8 mouse cellular contexts compared by ENCODE assay signal in the genomic region with DNA sequence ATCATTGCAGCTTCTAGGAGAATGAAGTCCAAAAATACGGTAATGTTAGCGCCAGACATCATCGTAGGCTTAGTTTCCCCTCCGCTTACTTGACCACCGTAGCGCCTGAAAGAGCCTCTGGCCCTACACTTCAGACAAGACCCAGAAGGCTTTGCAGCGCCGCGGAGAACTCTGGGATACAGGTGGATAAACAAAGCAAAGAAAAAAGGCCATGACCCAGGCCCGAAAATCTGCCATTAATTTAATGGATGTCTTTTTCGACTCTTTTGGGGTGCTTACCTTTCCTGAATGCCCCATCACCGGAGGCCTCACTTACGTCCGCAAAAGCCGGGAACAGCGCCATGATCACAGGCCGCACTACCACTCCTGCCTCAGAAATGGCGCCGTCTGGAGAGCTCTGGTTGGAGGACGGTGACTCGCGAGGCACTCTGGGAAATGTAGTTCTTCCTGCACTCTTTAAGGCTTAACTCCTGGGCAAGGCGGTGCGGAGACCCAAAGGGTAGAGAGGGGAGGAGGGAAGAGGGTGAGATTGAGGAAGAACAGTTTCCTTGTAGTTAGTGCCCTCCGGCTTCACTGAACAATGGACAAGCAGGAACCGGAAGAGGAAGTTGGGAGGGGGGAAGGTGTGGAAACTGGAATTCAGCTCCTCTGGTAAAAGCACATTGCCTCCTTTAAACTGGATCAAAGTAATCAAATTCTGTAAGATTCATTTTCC. TPM values are rescaled to one million over a fixed set of nuclear protein-coding genes. Genes with fewer than 3 reads are reported as not detected.
DNase-seq lines count a peak whose midpoint lies in the region; ATAC-seq and TF ChIP-seq lines count a peak whose summit lies in the region.

Nrde2 (minus strand) TSS at position 393 of the 715 bp plus-strand sequence.

- H3K9ac ChIP-seq in embryonic facial prominence, embryonic 15.5 days = peak within 1 kb of the TSS; percentile 35
- H3K9ac ChIP-seq in limb, embryonic 14.5 days (ENCODE audit: low read depth, low read length, severe bottlenecking) = peak within 1 kb of the TSS; percentile 68
- peak within 1 kb of the TSS; percentile 68 for H3K9ac ChIP-seq in midbrain, postnatal 0 days (replicated peaks; ENCODE audit: low read length, poor library complexity, severe bottlenecking)

- 0 out of 2 replicates have a peak, but pooled peaks cover 1% of the 10 kb centered on the region for H3K4me1 ChIP-seq in bone marrow, adult 2 months (ENCODE audit: control insufficient read depth, insufficient read depth, low read length)
- H3K4me1 ChIP-seq in embryonic facial prominence, embryonic 15.5 days = 0 out of 2 replicates have a peak, but pooled peaks cover 8% of the 10 kb centered on the region
- no peaks in the 10 kb centered on the region for H3K4me1 ChIP-seq in limb, embryonic 14.5 days (ENCODE audit: control insufficient read depth, insufficient read depth, low read length)
- no peaks in the 10 kb centered on the region for H3K4me1 ChIP-seq in midbrain, postnatal 0 days (ENCODE audit: insufficient read depth, low read length)

- peak within 1 kb of the TSS; percentile 60 for H3K4me2 ChIP-seq in embryonic facial prominence, embryonic 15.5 days (replicated peaks)
- H3K4me2 ChIP-seq in limb, embryonic 14.5 days (replicated peaks; ENCODE audit: low read depth, low read length, severe bottlenecking) = peak within 1 kb of the TSS; percentile 74
- H3K4me2 ChIP-seq in midbrain, postnatal 0 days (ENCODE audit: low read depth, low read length, poor library complexity, severe bottlenecking) = peak within 1 kb of the TSS; percentile 61

- no peaks in the 10 kb centered on the region; the same call in 1 of the 2 replicates for H3K36me3 ChIP-seq in embryonic facial prominence, embryonic 15.5 days
- H3K36me3 ChIP-seq in limb, embryonic 14.5 days (ENCODE audit: control insufficient read depth, insufficient read depth, low read length) = peaks cover 10% of the 10 kb centered on the region; the same call in 1 of the 2 replicates
- no peaks in the 10 kb centered on the region for H3K36me3 ChIP-seq in midbrain, postnatal 0 days (ENCODE audit: insufficient read depth, low read length)

- TF ChIP-seq POLR2A in bone marrow, adult 2 months (IDR thresholded peaks at IDR 0.05; ENCODE audit: borderline replicate concordance, control insufficient read depth, low read depth, low read length) = 0 out of 2 replicates have a peak, but pooled peaks have one; percentile 43
- TF ChIP-seq POLR2A in limb, embryonic 14.5 days (IDR thresholded peaks at IDR 0.05; ENCODE audit: borderline replicate concordance, extremely low read depth, insufficient read depth, insufficient read length) = peak; percentile 59; the same call in 1 of the 2 replicates

- WGBS in bone marrow, adult 2 months = under 1% methylated on average over 26 of the region's 26 CpGs
- WGBS in embryonic facial prominence, embryonic 15.5 days = under 1% methylated on average over 26 of the region's 26 CpGs
- under 1% methylated on average over 26 of the region's 26 CpGs for WGBS in limb, embryonic 14.5 days
- WGBS in midbrain, postnatal 0 days = under 1% methylated on average over 26 of the region's 26 CpGs

- H3K9me3 ChIP-seq in embryonic facial prominence, embryonic 15.5 days (replicated peaks) = no peaks in the 10 kb centered on the region
- H3K9me3 ChIP-seq in limb, embryonic 14.5 days (ENCODE audit: control insufficient read depth, low read length) = no peaks in the 10 kb centered on the region
- no peaks in the 10 kb centered on the region for H3K9me3 ChIP-seq in midbrain, postnatal 0 days (ENCODE audit: low read length)

- H3K27ac ChIP-seq in bone marrow, adult 2 months (ENCODE audit: control insufficient read depth, insufficient read depth, low read depth, low read length, poor library complexity) = peak within 1 kb of the TSS; percentile 31; the same call in 1 of the 2 replicates
- peak within 1 kb of the TSS; percentile 69 for H3K27ac ChIP-seq in embryonic facial prominence, embryonic 15.5 days (replicated peaks)
- peak within 1 kb of the TSS; percentile 75 for H3K27ac ChIP-seq in limb, embryonic 14.5 days (replicated peaks; ENCODE audit: low read depth, low read length)
- H3K27ac ChIP-seq in midbrain, postnatal 0 days (ENCODE audit: low read depth, low read length) = peak within 1 kb of the TSS; percentile 79

- peak within 1 kb of the TSS; percentile 77 for H3K4me3 ChIP-seq in bone marrow, adult 2 months (replicated peaks; ENCODE audit: control insufficient read depth, low read depth, low read length)
- peak within 1 kb of the TSS; percentile 57 for H3K4me3 ChIP-seq in embryonic facial prominence, embryonic 15.5 days (replicated peaks)
- H3K4me3 ChIP-seq in limb, embryonic 14.5 days (replicated peaks; ENCODE audit: low read length) = peak within 1 kb of the TSS; percentile 50
- H3K4me3 ChIP-seq in midbrain, postnatal 0 days (ENCODE audit: low read depth, low read length) = peak within 1 kb of the TSS; percentile 48

- TF ChIP-seq CTCF in bone marrow, adult 2 months (IDR thresholded peaks at IDR 0.05; ENCODE audit: control insufficient read depth, insufficient read depth, low read length) = no peak; the same call in 1 of the 2 replicates
- TF ChIP-seq CTCF in midbrain, postnatal 0 days (IDR thresholded peaks at IDR 0.05) = peak; percentile 36

- ATAC-seq in embryonic facial prominence, embryonic 15.5 days (ENCODE audit: insufficient number of reproducible peaks, low FRiP score, low TSS enrichment, low read depth) = peak; percentile 98
- ATAC-seq in limb, embryonic 14.5 days (ENCODE audit: low FRiP score, low read depth) = peak; percentile 99
- ATAC-seq in midbrain, postnatal 0 days (ENCODE audit: low FRiP score) = peak; percentile 95

- no peaks in the 10 kb centered on the region for H3K27me3 ChIP-seq in embryonic facial prominence, embryonic 15.5 days
- no peaks in the 10 kb centered on the region for H3K27me3 ChIP-seq in limb, embryonic 14.5 days (ENCODE audit: control insufficient read depth, insufficient read depth, low read length)
- no peaks in the 10 kb centered on the region for H3K27me3 ChIP-seq in midbrain, postnatal 0 days (ENCODE audit: insufficient read depth, low read length)

- DNase-seq in 416B (ENCODE audit: low read depth) = peak; percentile 98
- DNase-seq in heart, adult 8-10 months (ENCODE audit: low spot score) = peak; percentile 95
- DNase-seq in kidney, adult 9 months = peak; percentile 95
- DNase-seq in limb, embryonic 14.5 days (ENCODE audit: low spot score) = peak; percentile 97
- DNase-seq in midbrain, postnatal 0 days (ENCODE audit: low spot score) = peak; percentile 96
- DNase-seq in spleen, postnatal 14 days (ENCODE audit: low spot score in 2 of 2) = peak; percentile 71 to 82

RNA-seq across cellular contexts. Expression of gene Nrde2, which starts in this region (rescaled TPM):
- 10.0 and 19.8 TPM in 2 replicates for polyA plus RNA-seq in bone marrow, adult 2 months (2011; ENCODE audit: insufficient read depth, insufficient read length, low replicate concordance, missing spikeins)
- 14.1 TPM in 2 replicates for polyA plus RNA-seq in embryonic facial prominence, embryonic 15.5 days (2015; fragmentation: Nextera tagmentation; extraction: Ambion mirVana)
- total RNA-seq in heart, adult 8-10 months (2022) = 10 to 100 TPM in 2 of 4 experiments, 1 to 10 TPM in 2; 8.1 to 14.2 (median 10.9) TPM
- 12.3 and 13.0 TPM in 2 replicates for polyA plus RNA-seq in limb, embryonic 14.5 days (2012; rRNA removed)
- 12.4 and 14.0 TPM in 2 replicates for polyA plus RNA-seq in limb, embryonic 14.5 days (2014; fragmentation: Nextera tagmentation; extraction: Ambion mirVana)
- 13.9 and 23.4 TPM in 2 replicates for total RNA-seq in midbrain, postnatal 0 days (2014; rRNA removed)
- polyA plus RNA-seq in midbrain, postnatal 0 days (2015; fragmentation: Nextera tagmentation; extraction: Ambion mirVana) = 12.9 and 13.1 TPM in 2 replicates

Comparison
In these comparisons a context has a peak if more than half of its experiments do, and no peak if none do; other contexts are left out.
1. Peak in every context shown above with its lines: DNase-seq, ATAC-seq, H3K4me3 ChIP-seq and H3K27ac ChIP-seq.